Comparison of ENCODE assay signal across 15 mouse cellular contexts in the genomic region with DNA sequence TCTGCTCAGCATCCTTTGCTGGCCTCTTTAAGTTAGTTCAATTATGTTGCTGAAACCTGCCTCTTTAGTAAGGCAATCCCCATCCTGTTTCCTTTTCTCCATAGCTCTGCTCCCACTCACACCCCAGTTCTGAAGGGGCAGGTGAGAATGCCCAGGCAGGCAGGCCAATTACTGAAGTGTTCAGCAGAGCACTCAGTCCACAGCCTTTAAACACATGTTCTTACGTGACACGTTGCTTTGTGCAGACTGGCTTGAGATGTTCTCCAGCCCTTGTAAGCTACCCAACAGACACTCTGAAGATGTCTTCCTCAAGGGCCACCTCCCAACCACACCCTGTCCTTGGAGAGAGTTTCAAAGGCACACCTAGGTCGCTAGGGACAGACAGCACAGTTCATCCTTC.
"Had no signal": no experiment of that assay in that cellular context is flagged by ENCODE, and none has a peak within 500 bp of the region (broad histone marks: within the 10 kb centered on the region; RNA-seq: fewer than 3 reads in every experiment).

No protein-coding gene starts in this region.

- ATAC-seq: lung, postnatal 0 days had no signal

- DNase-seq: kidney, adult 2 months; kidney, postnatal 14 days; lung, adult 2 months; lung, postnatal 36 days; midbrain, embryonic 14.5 days; right cerebral cortex, postnatal 14 days; thymus, adult 2 months; thymus, postnatal 25 days had no signal

- H3K9me3 ChIP-seq: kidney, embryonic 15.5 days; limb, embryonic 10.5 days; neural tube, embryonic 13.5 days; stomach, embryonic 15.5 days had no signal

- H3K9ac ChIP-seq: kidney, embryonic 15.5 days; liver, embryonic 14.5 days; neural tube, embryonic 13.5 days; stomach, embryonic 15.5 days had no signal

- H3K27ac ChIP-seq: kidney, embryonic 15.5 days; left cerebral cortex, adult 2 months; limb, embryonic 10.5 days; liver, embryonic 14.5 days; neural tube, embryonic 13.5 days; stomach, embryonic 15.5 days had no signal

- H3K4me3 ChIP-seq: kidney, embryonic 15.5 days; left cerebral cortex, adult 2 months; limb, embryonic 10.5 days; neural tube, embryonic 13.5 days; stomach, embryonic 15.5 days had no signal

- H3K4me2 ChIP-seq: kidney, embryonic 15.5 days had no signal
